Mouse (Mus musculus): ENCODE results near the gene Cgrrf1. TPM values are rescaled to one million over a fixed set of nuclear protein-coding genes. Genes with fewer than 3 reads are reported as not detected.

The Cgrrf1 gene
- polyA plus RNA-seq, 1 experiment from 2014 or later = 19.5 TPM

Other genes with a start within 250 kb of the Cgrrf1 start
- gene Cdkn3, start 71.6 kb upstream of the Cgrrf1 start, polyA plus RNA-seq (2015; fragmentation: Nextera tagmentation; extraction: Ambion mirVana) = 11.0 and 15.2 TPM in 2 replicates
- 190 and 199 TPM in 2 replicates for gene Cnih1, start 43.7 kb upstream of the Cgrrf1 start, polyA plus RNA-seq (2015; fragmentation: Nextera tagmentation; extraction: Ambion mirVana)
- 107 and 109 TPM in 2 replicates for gene Gmfb, start 9.9 kb upstream of the Cgrrf1 start, polyA plus RNA-seq (2015; fragmentation: Nextera tagmentation; extraction: Ambion mirVana)
- 3.6 and 3.9 TPM in 2 replicates for gene Samd4, start 50.7 kb downstream of the Cgrrf1 start, polyA plus RNA-seq (2015; fragmentation: Nextera tagmentation; extraction: Ambion mirVana)